Mouse (Mus musculus) frontal cortex, postnatal 25 days (tissue): ENCODE measurements around the gene Atp9a.
"Not testable (repeated sequence)": the region's sequence is repeated elsewhere in the genome, so short reads cannot be mapped to it uniquely, and the experiment has no call there.

Experiments
- DNase-seq, 2 experiments: peaks; one replicate each; pipeline ENCODE4 v3.0.0; 2022; ENCODE audit warnings: low spot score in 2 of 2

Atp9a gene

GRCm38 (mm10) chr2:168742059-168742627, at the start of gene Atp9a:
Atp9a (minus strand) TSS chr2:168742409.
- peak; percentile 52 to 56 for DNase-seq

- no peak for DNase-seq
These were observed 49.0 kb upstream of the Atp9a start for GRCm38 (mm10) chr2:168791115-168791802.

GRCm38 (mm10) chr2:168786174-168786573, 44.0 kb upstream of the Atp9a start:
- DNase-seq: no peak

- DNase-seq: no peak
These were observed 38.4 kb upstream of the Atp9a start for GRCm38 (mm10) chr2:168780596-168780995.

- DNase-seq: no peak
These were observed 37.8 kb upstream of the Atp9a start for GRCm38 (mm10) chr2:168780024-168780423.

- no peak for DNase-seq
These were observed 35.3 kb upstream of the Atp9a start for GRCm38 (mm10) chr2:168777481-168777880.

- DNase-seq: no peak
These were observed 34.0 kb upstream of the Atp9a start for GRCm38 (mm10) chr2:168776238-168776637.

GRCm38 (mm10) chr2:168769259-168769658, 27.1 kb upstream of the Atp9a start:
- no peak for DNase-seq

GRCm38 (mm10) chr2:168767582-168767981, 25.4 kb upstream of the Atp9a start, which contains the start of gene Sall4:
Sall4 (minus strand) TSS chr2:168767943.
- DNase-seq: no peak

GRCm38 (mm10) chr2:168766538-168767361, 24.5 kb upstream of the Atp9a start:
- DNase-seq: no peak

GRCm38 (mm10) chr2:168765696-168766537, 23.7 kb upstream of the Atp9a start:
- no peak for DNase-seq

GRCm38 (mm10) chr2:168765065-168765681, 23.0 kb upstream of the Atp9a start:
- DNase-seq: no peak

- DNase-seq: no peak
These were observed 22.3 kb upstream of the Atp9a start for GRCm38 (mm10) chr2:168764460-168764867.

- no peak for DNase-seq
These were observed 21.6 kb upstream of the Atp9a start for GRCm38 (mm10) chr2:168763785-168764184.

- no peak for DNase-seq
These were observed 20.2 kb upstream of the Atp9a start for GRCm38 (mm10) chr2:168762411-168762815.

GRCm38 (mm10) chr2:168761954-168762353, 19.7 kb upstream of the Atp9a start:
- DNase-seq: no peak

- DNase-seq: no peak
These were observed 18.9 kb upstream of the Atp9a start for GRCm38 (mm10) chr2:168761141-168761540.

GRCm38 (mm10) chr2:168744406-168744805, 2.2 kb upstream of the Atp9a start:
- not testable (repeated sequence) for DNase-seq

GRCm38 (mm10) chr2:168742649-168743048, 440 bp upstream of the Atp9a start:
- DNase-seq: peak in 1 of 2 experiments; percentile 62

- peak; percentile 63 to 64 for DNase-seq
These were observed 743 bp downstream of the Atp9a start for GRCm38 (mm10) chr2:168741273-168742058.
